Mouse (Mus musculus) liver, embryonic 12.5 days (tissue): ENCODE measurements at regions not wholly inside any gene's neighbourhood (a gene's known extent, or its start where the extent isn't known, plus 50 kb on each side); places are given as distances from the start of the nearest gene placed in this dataset.

Experiments used
- ATAC-seq: fragments of 200-750 bp; cut with Nextera tagmentation; 2 replicates; pipeline ENCODE4 v1.8.0; 2017; ENCODE audit warnings: moderate number of reproducible peaks, mild to moderate bottlenecking, moderate library complexity
- H3K27ac ChIP-seq: fragments of 300-500 bp; sonication (generic); 2 replicates; pipeline ENCODE4 v1.5.1; 2016; ENCODE audit warnings: mild to moderate bottlenecking
- H3K27me3 ChIP-seq: fragments of 300-500 bp; sonication (generic); replicated peaks from 2 replicates; pipeline ENCODE4 v1.6.1; 2016; ENCODE audit warnings: mild to moderate bottlenecking, moderate library complexity
- H3K36me3 ChIP-seq: fragments of 300-500 bp; sonication (generic); 2 replicates; pipeline ENCODE4 v1.6.1; 2016; ENCODE audit warnings: mild to moderate bottlenecking, moderate library complexity
- H3K4me1 ChIP-seq: fragments of 300-500 bp; sonication (generic); 2 replicates; pipeline ENCODE4 v1.6.1; 2016
- H3K4me2 ChIP-seq: fragments of 300-500 bp; sonication (generic); 2 replicates; pipeline ENCODE4 v1.6.1; 2016; ENCODE audit warnings: mild to moderate bottlenecking, moderate library complexity
- H3K4me3 ChIP-seq: fragments of 300-500 bp; sonication (generic); 2 replicates; pipeline ENCODE4 v1.5.1; 2016; ENCODE audit warnings: mild to moderate bottlenecking, moderate library complexity
- H3K9ac ChIP-seq: fragments of 300-500 bp; sonication (generic); 2 replicates; pipeline ENCODE4 v1.6.1; 2016; ENCODE audit warnings: mild to moderate bottlenecking, moderate library complexity
- H3K9me3 ChIP-seq: fragments of 300-500 bp; sonication (generic); replicated peaks from 2 replicates; pipeline ENCODE4 v1.6.1; 2016; ENCODE audit warnings: mild to moderate bottlenecking, moderate library complexity
- WGBS: fragments of 180-500 bp; shearing (Covaris S2); methylation state at CpG from one replicate; pipeline ENCODE4 v1.1.7; 2016; ENCODE audit not compliant: insufficient replicate concordance; 5-methylcytosine and 5-hydroxymethylcytosine counted together

DNA sequence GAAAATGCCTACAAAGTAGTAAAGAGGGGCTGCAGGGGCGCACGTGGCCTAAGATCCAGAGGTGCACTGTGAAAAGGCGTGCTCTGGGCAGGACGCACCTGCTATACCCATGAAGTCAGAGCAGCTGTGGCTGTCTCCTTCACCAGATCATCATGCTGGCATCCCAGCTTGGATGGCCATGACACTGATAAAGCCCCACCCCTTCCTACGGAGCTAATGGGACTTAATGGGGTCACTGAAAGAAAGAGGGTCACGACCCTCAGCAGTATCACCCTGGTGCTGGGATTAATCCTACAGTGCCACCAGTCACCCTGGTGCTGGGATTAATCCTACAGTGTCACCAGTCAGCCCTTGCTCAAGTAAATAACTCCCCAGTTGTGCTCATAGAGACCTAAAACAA, 122.1 kb downstream of the Tmem17 start:
- WGBS: 63% methylated on average over 6 of the region's 6 CpGs
- no peak overlapping the region for H3K27ac ChIP-seq
- no peaks in the 10 kb centered on the region for H3K4me1 ChIP-seq
- 0 out of 2 replicates have a peak, but pooled peaks cover 9% of the 10 kb centered on the region for H3K27me3 ChIP-seq
- H3K36me3 ChIP-seq: no peaks in the 10 kb centered on the region
- no peak overlapping the region for H3K9ac ChIP-seq
- no peak overlapping the region for H3K4me3 ChIP-seq
- no peaks in the 10 kb centered on the region for H3K9me3 ChIP-seq
- no peak overlapping the region for H3K4me2 ChIP-seq
- ATAC-seq: no peak

DNA sequence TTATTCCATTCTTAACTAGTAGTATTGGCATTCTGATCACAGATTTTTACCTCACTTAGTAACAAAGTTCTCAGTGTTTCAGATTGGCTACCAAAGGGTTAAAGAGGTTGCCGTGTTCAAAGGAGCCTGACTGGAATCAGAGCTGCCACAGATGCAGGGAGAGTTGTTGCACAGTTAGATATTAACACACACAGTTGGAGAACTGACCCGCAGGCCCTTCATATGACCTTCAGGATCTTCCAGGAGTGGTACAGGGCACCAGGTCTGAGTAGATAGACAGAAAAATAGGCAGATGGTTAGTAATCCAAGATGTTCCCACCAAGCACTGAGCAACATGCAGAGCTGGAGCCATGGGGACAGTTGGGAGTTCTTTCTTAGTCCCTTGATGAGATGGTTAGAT, 123.1 kb downstream of the Tmem17 start:
- Histone ChIP-seq H3K27me3 (0 out of 2 replicates have a peak, but pooled peaks cover 10% of the 10 kb centered on the region), H3K27ac (no peak overlapping the region), H3K36me3 (no peaks in the 10 kb centered on the region), H3K4me3 (no peak overlapping the region), H3K9ac (no peak overlapping the region), H3K4me2 (no peak overlapping the region), H3K9me3 (no peaks in the 10 kb centered on the region), H3K4me1 (no peaks in the 10 kb centered on the region)
- ATAC-seq: no peak
- WGBS: 41% methylated on average over 2 of the region's 2 CpGs

DNA sequence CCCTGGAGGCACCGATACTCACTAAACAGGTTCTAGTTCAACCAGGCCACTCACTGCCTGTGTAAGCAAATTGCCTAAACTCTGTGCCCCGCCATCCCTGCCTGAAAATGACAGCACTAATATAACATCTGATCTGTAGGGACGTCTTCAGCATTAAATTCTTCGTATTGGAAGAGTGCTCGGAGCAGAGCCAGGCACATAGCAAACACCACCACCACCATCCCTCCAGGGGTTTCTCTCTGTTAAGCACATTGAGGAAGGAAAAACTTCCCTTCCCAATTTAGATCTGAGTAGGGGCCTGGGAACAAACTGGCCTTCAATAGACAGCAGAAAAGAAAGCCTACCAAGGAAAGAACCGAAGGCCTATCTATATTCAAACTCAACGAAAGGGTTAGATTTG, 124.4 kb downstream of the Tmem17 start:
- no peaks in the 10 kb centered on the region for H3K9me3 ChIP-seq
- no peak overlapping the region for H3K4me3 ChIP-seq
- H3K27ac ChIP-seq: no peak overlapping the region
- H3K9ac ChIP-seq: no peak overlapping the region
- 66% methylated on average over 7 of the region's 7 CpGs for WGBS
- ATAC-seq: no peak
- no peak overlapping the region for H3K4me2 ChIP-seq
- 0 out of 2 replicates have a peak, but pooled peaks cover 10% of the 10 kb centered on the region for H3K27me3 ChIP-seq
- H3K4me1 ChIP-seq: no peaks in the 10 kb centered on the region
- no peaks in the 10 kb centered on the region for H3K36me3 ChIP-seq

DNA sequence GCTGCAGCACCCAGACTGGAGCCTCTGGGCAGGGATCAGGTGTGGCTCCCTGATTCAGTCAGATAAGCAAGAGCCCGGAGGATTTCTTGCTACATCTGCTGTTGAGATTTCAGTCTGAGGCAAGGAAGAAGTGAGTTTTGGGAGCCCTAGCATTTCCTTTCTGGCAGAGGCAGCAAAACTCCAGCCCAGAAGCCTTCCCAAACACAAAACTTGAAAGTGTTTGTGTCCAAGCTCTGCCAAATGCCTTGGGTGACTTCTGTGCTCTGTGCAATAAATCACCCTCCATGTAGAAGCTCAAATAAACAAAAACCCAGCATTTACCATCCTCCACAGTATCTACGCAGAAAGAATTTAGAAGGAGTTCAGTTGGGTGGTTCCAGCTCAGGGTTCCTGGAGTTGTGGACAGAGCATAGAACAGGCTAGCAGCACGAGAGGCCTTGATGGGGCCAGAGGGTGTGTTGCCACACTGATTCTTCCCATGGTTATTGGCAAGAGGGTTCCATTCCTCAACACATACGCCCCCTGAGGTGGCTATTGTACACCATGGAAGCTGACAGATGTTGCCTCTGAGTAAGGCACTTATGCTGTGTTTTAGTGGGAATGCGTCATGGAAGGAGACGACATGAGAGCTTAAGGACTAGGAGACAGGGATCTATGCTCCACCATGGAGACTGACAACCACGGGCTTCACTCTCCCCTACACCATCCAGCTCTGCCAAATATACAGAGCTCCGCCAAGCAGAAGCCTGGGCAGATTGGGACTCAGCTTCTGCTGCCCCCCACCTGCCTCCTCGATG, 125.1 kb downstream of the Tmem17 start:
- Histone ChIP-seq H3K27me3 (0 out of 2 replicates have a peak, but pooled peaks cover 10% of the 10 kb centered on the region), H3K4me2 (no peak overlapping the region), H3K9me3 (no peaks in the 10 kb centered on the region), H3K9ac (no peak overlapping the region), H3K4me3 (no peak overlapping the region), H3K36me3 (no peaks in the 10 kb centered on the region), H3K27ac (no peak overlapping the region), H3K4me1 (no peaks in the 10 kb centered on the region)
- ATAC-seq: no peak
- WGBS: 58% methylated on average over 9 of the region's 9 CpGs

DNA sequence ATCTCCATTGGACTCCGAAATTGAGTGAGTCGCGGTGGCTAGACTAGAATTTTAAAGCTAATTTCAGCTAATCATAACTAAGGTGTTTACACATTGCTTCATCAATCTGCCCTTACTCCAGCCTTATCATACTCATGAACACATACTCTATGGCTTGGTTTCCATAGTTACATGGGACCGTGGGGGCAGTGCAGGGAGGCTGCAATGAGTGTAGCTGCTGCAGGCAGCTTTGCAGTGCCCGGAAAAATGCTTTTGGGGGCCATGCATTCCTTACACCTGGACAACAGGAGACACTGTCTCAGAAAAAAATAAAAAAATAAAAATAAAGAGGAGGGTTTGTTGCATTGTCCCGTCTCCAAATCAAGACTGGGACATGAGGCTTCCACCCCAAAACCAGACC, 126.3 kb downstream of the Tmem17 start:
- ATAC-seq: no peak
- H3K4me1 ChIP-seq: no peaks in the 10 kb centered on the region
- H3K27ac ChIP-seq: no peak overlapping the region
- no peak overlapping the region for H3K9ac ChIP-seq
- H3K36me3 ChIP-seq: no peaks in the 10 kb centered on the region
- no peaks in the 10 kb centered on the region for H3K9me3 ChIP-seq
- H3K27me3 ChIP-seq: 0 out of 2 replicates have a peak, but pooled peaks cover 10% of the 10 kb centered on the region
- H3K4me2 ChIP-seq: no peak overlapping the region
- no peak overlapping the region for H3K4me3 ChIP-seq
- WGBS: 71% methylated on average over 6 of the region's 6 CpGs

DNA sequence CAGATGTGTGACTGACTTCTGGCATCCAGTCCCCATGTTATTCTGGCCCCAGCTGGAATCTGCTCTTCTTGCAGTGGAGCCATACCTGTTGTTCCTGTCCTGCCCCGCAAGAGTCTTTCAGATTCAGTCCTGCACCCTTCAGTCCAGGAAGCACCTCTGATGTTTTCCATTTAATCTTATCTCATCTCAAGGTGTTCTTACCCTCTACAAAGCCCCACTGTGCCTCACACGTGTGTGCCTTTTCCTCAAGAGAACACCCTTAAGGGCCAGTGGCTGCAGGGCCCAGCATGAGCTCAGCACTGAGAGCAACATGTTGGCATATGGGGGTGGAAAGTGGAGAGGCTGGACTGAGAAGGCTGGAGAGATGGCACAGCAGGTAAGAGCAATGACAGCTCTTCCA, 126.8 kb downstream of the Tmem17 start:
- H3K27me3 ChIP-seq: 0 out of 2 replicates have a peak, but pooled peaks cover 10% of the 10 kb centered on the region
- H3K27ac ChIP-seq: no peak overlapping the region
- no peak overlapping the region for H3K4me3 ChIP-seq
- H3K4me2 ChIP-seq: no peak overlapping the region
- 58% methylated on average over 2 of the region's 2 CpGs for WGBS
- H3K4me1 ChIP-seq: no peaks in the 10 kb centered on the region
- H3K9me3 ChIP-seq: no peaks in the 10 kb centered on the region
- H3K9ac ChIP-seq: no peak overlapping the region
- ATAC-seq: no peak
- no peaks in the 10 kb centered on the region for H3K36me3 ChIP-seq

DNA sequence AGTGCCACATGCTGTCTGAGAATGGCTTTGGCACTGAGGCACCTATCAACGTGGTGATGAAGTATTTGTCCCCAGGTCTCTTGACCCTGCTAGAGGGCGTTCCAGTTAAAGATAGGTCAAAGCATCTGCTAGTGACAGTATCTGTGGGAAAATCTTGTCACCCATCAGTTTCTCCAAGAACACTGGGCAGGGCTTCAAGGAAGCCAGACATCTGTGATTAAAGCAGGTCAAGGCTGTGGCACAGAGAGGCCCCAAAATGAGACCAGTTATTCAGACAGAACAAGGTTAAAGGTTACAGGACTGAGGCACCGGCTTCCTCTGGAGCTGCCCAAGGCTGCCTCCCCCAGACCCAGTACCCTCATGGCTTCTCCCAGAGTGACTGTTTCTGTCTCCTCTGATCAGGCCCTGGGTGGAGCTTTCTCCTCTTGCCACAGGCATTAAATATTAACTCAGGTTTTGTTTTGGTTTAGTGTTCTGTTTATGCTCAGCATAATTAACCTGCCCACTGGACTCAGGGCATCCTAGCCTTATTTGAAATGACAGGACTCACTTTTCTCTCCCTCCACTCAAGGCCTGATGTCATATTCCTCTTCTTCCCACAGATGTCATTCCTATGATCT, 128.6 kb downstream of the Tmem17 start:
- Histone ChIP-seq H3K36me3 (no peaks in the 10 kb centered on the region), H3K4me3 (no peak overlapping the region), H3K27me3 (0 out of 2 replicates have a peak, but pooled peaks cover 10% of the 10 kb centered on the region), H3K4me1 (no peaks in the 10 kb centered on the region), H3K27ac (no peak overlapping the region), H3K9me3 (no peaks in the 10 kb centered on the region), H3K9ac (no peak overlapping the region), H3K4me2 (no peak overlapping the region)
- 33% methylated on average over 3 of the region's 3 CpGs for WGBS
- no peak for ATAC-seq

DNA sequence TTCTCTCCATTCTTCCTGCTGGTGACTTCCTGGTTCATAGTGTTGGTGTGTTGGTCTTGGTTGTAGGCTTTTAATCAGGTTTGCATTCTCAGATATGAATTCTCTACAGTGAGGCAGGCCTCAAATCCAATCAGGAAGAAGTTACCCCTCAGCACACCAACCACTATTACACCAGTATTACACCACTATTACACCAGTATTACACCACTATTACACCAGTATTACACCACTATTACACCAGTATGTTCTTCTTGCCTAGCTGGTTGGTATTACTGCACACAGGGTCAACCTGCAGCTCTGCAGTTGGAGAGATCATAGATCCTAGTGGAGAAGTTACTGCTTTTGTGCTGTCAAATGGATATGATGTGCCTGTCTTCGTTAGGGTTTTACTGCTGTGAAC, 129.6 kb downstream of the Tmem17 start:
- H3K4me1 ChIP-seq: no peaks in the 10 kb centered on the region
- no peak overlapping the region for H3K4me3 ChIP-seq
- WGBS: 74% methylated on average over 1 of the region's 1 CpGs
- ATAC-seq: no peak
- no peak overlapping the region for H3K9ac ChIP-seq
- H3K36me3 ChIP-seq: no peaks in the 10 kb centered on the region
- no peak overlapping the region for H3K4me2 ChIP-seq
- no peaks in the 10 kb centered on the region for H3K9me3 ChIP-seq
- H3K27ac ChIP-seq: no peak overlapping the region
- H3K27me3 ChIP-seq: 0 out of 2 replicates have a peak, but pooled peaks cover 10% of the 10 kb centered on the region

DNA sequence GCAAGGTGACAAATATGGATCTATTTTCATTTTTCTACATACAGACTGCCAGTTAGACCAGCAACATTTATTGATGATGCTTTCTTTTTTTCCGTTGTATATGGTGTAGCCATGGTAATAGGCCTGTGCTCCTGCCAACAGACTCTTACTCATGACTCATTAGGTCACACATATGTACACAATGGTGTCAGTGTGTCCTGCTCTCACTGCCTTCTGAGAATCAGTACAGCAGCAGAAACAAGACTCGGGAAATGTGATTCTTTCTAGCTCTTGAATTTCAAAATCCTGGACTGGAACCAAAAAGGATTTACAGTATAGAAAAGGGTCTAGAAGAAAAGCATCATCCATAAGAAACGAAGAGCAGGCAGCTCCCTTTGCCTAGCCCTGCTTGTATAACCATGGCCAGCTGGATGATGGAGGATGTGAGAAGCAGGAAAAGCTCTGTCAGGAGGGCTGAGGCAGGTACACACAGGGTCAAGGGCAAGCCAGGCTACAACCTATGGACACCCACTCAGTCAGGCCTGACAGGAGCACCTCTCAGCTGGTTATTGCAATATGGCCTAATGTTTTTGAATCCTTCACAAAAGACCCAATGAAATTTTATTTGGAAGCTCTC, 132.2 kb downstream of the Tmem17 start:
- H3K36me3 ChIP-seq: no peaks in the 10 kb centered on the region
- no peaks in the 10 kb centered on the region for H3K9me3 ChIP-seq
- H3K27ac ChIP-seq: no peak overlapping the region
- no peak overlapping the region for H3K9ac ChIP-seq
- WGBS: 55% methylated on average over 3 of the region's 3 CpGs
- no peak overlapping the region for H3K4me2 ChIP-seq
- H3K27me3 ChIP-seq: no peaks in the 10 kb centered on the region; the same call in 1 of the 2 replicates
- peaks cover 8% of the 10 kb centered on the region; the same call in 1 of the 2 replicates for H3K4me1 ChIP-seq
- ATAC-seq: no peak
- no peak overlapping the region for H3K4me3 ChIP-seq

DNA sequence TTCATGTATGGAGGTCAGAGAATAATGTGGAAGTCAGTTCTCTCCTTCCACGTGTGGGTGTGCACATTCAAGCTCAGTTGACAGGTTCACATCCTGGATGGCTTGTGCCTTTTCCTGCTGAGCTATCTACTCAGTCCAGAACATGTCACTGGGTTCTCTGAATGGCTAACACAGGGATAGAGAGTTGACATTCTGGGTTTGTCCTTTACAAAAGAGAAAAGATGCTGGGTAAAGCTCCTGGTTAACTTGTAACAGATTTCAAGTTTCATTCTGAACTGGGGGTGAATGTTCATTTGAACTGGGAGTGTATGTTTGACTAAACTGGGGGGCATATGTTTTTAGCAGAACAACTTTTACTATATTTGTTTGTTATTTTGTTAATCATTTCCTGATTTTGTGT, 133.0 kb downstream of the Tmem17 start:
- ATAC-seq: no peak
- Histone ChIP-seq H3K4me3 (no peak overlapping the region), H3K27ac (no peak overlapping the region), H3K9ac (no peak overlapping the region), H3K9me3 (no peaks in the 10 kb centered on the region), H3K4me2 (no peak overlapping the region), H3K4me1 (peaks cover 8% of the 10 kb centered on the region; the same call in 1 of the 2 replicates), H3K27me3 (no peaks in the 10 kb centered on the region; the same call in 1 of the 2 replicates), H3K36me3 (no peaks in the 10 kb centered on the region)
- 8% methylated on average over 1 of the region's 1 CpGs for WGBS

DNA sequence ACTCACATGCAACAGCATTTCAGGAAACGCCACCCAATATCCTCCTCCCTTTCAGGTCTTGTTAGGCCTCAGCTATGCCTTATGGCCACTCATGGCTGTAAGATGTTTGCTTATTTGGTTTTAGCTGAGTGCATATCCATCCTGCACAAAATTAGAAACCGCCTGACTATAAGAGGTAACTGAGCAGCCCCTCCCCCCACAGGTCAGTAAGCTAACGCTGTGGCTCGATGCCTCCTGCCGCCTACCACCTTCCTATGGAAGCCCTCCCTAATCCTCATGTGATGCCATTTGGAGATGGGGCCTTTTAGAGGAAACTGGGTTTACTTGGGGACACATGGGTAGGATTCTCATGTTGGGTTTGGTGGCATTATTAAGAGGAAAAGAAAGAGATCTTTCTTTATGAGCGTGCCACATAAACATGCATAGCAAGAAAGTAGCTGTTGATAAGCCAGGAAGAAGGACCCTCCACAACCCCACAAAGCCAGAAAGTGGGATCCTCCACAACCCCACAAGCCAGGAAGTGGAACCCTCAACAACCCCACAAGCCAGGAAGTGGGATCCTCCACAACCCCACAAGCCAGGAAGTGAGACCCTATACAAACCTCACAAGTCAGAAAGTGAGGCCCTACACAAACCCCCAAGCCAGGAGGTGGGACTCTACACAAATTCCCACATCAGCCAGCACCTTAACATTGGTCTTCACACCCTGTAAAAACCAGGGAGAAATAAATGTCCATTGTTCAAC, 134.5 kb downstream of the Tmem17 start:
- Histone ChIP-seq H3K27ac (no peak overlapping the region), H3K9ac (no peak overlapping the region), H3K4me2 (no peak overlapping the region), H3K4me3 (no peak overlapping the region), H3K27me3 (no peaks in the 10 kb centered on the region; the same call in 1 of the 2 replicates), H3K4me1 (peaks cover 8% of the 10 kb centered on the region; the same call in 1 of the 2 replicates), H3K36me3 (no peaks in the 10 kb centered on the region), H3K9me3 (no peaks in the 10 kb centered on the region)
- ATAC-seq: no peak
- WGBS: 63% methylated on average over 6 of the region's 6 CpGs
